Mouse (Mus musculus) splenic B cell, adult 2 months (primary cell): ENCODE measurements around the gene Slc25a24.

Experiments
- DNase-seq: peaks from one replicate; pipeline ENCODE4 v3.0.0-alpha.2; 2011; ENCODE audit warnings: low read depth, low spot score
- H3K27me3 ChIP-seq: 2 replicates; pipeline ENCODE4 v1.6.1; 2012; ENCODE audit warnings: mild to moderate bottlenecking, low read length, moderate library complexity, mixed read lengths; ENCODE audit not compliant: control insufficient read depth, poor library complexity, insufficient read depth, severe bottlenecking
- H3K36me3 ChIP-seq: 2 replicates; pipeline ENCODE4 v1.6.1; 2012; ENCODE audit warnings: mild to moderate bottlenecking, low read length, moderate library complexity, mixed read lengths; ENCODE audit not compliant: control insufficient read depth, poor library complexity, insufficient read depth, severe bottlenecking

Gene Slc25a24

DNA sequence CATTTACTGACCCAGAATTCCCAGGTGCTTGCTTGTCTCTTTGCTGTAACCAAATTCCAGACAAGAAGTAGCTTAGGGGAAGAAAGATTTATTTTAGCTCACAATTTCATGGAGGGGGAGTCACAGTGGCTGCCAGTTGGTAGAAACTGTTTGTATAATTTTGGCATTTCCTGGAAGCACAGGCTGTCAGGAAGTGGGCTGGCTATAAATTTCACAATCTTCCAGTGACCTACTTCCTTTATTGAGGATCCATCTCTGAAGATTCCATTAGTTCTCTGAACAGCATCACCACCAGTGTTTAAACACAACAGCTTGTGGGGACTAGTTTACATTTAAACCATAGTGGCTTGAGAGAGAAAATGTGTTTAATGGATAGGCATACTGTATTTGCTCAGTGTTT, 93.4 kb downstream of the Slc25a24 start:
- no peaks in the 10 kb centered on the region for H3K27me3 ChIP-seq
- H3K36me3 ChIP-seq: no peaks in the 10 kb centered on the region
- DNase-seq: no peak
